Mouse (Mus musculus) heart, adult 11 months (tissue): ENCODE measurements around the gene Dtnbp1.
A peak's percentile ranks its signal among the peaks of the same experiment; 100 is the strongest.

Experiments
- DNase-seq: peaks from one replicate; pipeline ENCODE4 v3.0.0; 2022

Gene Dtnbp1

GRCm38 (mm10) chr13:45001911-45002615, at the start of gene Dtnbp1:
TSS of gene Dtnbp1 (minus strand) at chr13:45002147.
- DNase-seq, result peak; percentile 98

- peak; percentile 64 for DNase-seq
These were observed 47.5 kb upstream of the Dtnbp1 start for GRCm38 (mm10) chr13:45049261-45050020.

GRCm38 (mm10) chr13:45043466-45043865, 41.5 kb upstream of the Dtnbp1 start:
- DNase-seq, result peak; percentile 58

GRCm38 (mm10) chr13:45040741-45041140, 38.8 kb upstream of the Dtnbp1 start:
- DNase-seq, result peak; percentile 76

GRCm38 (mm10) chr13:45040195-45040594, 38.2 kb upstream of the Dtnbp1 start:
- peak; percentile 53 for DNase-seq

GRCm38 (mm10) chr13:45036417-45036816, 34.5 kb upstream of the Dtnbp1 start:
- DNase-seq, result peak; percentile 73

- DNase-seq, result peak; percentile 25
These were observed 32.8 kb upstream of the Dtnbp1 start for GRCm38 (mm10) chr13:45034759-45035158.

- peak; percentile 71 for DNase-seq
These were observed 31.4 kb upstream of the Dtnbp1 start for GRCm38 (mm10) chr13:45033360-45033759.

- DNase-seq, result peak; percentile 40
These were observed 30.5 kb upstream of the Dtnbp1 start for GRCm38 (mm10) chr13:45032484-45032883.

- DNase-seq, result peak; percentile 90
These were observed 29.8 kb upstream of the Dtnbp1 start for GRCm38 (mm10) chr13:45031748-45032147.

- peak; percentile 89 for DNase-seq
These were observed 29.4 kb upstream of the Dtnbp1 start for GRCm38 (mm10) chr13:45031314-45031713.

GRCm38 (mm10) chr13:45030830-45031229, 28.9 kb upstream of the Dtnbp1 start:
- DNase-seq, result peak; percentile 98

GRCm38 (mm10) chr13:45029791-45030190, 27.8 kb upstream of the Dtnbp1 start:
- no peak for DNase-seq

GRCm38 (mm10) chr13:45026291-45026690, 24.3 kb upstream of the Dtnbp1 start:
- peak; percentile 57 for DNase-seq

- peak; percentile 54 for DNase-seq
These were observed 22.9 kb upstream of the Dtnbp1 start for GRCm38 (mm10) chr13:45024821-45025220.

- peak; percentile 67 for DNase-seq
These were observed 21.6 kb upstream of the Dtnbp1 start for GRCm38 (mm10) chr13:45023356-45024150.

- peak; percentile 85 for DNase-seq
These were observed 6.2 kb upstream of the Dtnbp1 start for GRCm38 (mm10) chr13:45008150-45008549.

- DNase-seq, result peak; percentile 44
These were observed 5.8 kb upstream of the Dtnbp1 start for GRCm38 (mm10) chr13:45007726-45008125.

GRCm38 (mm10) chr13:45006483-45006882, 4.5 kb upstream of the Dtnbp1 start:
- peak; percentile 59 for DNase-seq

- DNase-seq, result peak; percentile 95
These were observed 3.9 kb upstream of the Dtnbp1 start for GRCm38 (mm10) chr13:45005861-45006260.

- DNase-seq, result peak; percentile 92
These were observed 3.1 kb upstream of the Dtnbp1 start for GRCm38 (mm10) chr13:45004987-45005592.

GRCm38 (mm10) chr13:45003026-45003425, 1.1 kb upstream of the Dtnbp1 start:
- DNase-seq, result peak; percentile 43
